Mouse (Mus musculus) forelimb bud, embryonic 11.5 days (tissue): ENCODE data around the gene Heatr6.

Experiments
- DNase-seq: peaks from one replicate; pipeline ENCODE4 v3.0.0-alpha.2; 2012; ENCODE audit warnings: low read depth, low spot score

The Heatr6 gene

DNA sequence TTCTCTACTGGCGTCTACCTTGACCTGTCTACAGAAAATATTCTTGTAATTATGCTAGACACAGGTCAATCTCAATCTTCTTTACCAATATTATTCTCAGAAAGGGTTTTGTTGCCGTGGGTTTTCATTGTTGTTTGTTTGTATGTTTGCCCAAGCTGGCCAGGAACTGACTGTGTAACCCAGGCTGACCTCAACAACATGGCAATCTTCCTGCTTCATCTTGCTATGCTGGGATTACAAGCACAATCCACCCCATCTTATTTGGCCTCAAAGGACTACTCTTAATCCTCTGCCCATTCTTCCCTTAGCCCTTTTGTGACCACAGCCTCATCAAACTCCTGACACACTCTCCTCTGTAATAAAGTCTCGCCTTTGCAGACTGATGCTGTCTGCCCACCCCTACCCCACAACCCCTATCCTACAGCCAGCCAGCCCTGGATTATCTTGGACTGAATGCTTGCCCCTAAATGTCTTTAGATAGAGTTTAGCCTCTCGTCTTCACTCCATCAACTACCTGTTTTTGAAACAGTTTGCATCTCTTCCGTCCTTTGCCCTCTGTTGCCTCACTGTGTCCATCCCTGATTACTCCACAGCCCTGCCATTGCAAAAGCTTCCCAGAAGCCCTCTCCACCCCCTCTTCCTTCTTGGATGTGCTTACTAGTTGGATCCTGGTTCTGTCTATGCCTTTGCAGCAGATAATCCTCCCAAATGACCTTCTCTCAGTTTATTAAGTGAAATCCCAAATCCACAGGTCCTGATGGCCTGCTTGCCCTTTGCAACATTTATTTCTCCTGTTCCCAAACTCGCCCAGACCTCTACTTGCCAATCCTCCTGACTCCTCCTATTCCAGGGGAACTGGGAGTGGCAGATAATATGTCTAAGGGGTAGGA lies 5.9 kb upstream of the Heatr6 start:
- DNase-seq: no peak

DNA sequence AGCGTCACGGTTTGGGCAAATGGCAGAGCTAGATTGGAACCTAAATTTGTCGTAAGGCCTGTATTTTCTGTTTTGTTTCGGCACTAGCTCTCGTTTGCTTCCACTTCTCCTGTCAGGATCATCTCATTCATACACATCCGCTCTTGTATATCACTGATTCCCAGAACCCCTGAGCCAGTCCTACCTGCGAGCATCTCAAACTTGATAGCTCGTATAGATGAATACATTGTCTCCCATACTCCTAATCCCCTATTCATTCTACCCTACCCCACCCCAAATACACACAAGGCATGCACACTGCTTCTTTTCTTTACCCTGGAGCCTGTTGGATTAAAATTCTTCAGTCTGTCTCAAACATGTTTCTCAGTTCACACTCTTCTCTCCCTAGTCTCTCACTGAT lies 731 bp downstream of the Heatr6 start:
- DNase-seq: no peak

DNA sequence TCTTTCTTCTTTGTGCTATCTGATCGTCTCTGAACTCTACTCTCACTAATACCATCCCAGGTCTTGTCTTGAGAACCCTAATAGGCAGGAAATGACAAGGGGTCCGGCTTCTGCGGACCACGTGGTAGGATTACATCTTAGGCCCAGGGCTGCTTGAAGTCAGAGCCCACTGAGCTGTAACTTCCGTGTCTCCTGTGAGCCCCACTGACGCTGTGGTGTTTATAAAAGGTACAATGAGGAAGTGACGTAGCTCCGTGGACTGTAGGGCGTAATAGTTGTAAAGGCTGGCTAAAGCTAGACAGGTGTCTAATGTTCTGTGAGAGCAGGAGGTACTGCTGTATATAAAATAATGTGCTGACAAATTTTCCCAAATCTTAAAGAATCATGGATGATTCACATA lies 13.8 kb downstream of the Heatr6 start:
- DNase-seq: no peak

DNA sequence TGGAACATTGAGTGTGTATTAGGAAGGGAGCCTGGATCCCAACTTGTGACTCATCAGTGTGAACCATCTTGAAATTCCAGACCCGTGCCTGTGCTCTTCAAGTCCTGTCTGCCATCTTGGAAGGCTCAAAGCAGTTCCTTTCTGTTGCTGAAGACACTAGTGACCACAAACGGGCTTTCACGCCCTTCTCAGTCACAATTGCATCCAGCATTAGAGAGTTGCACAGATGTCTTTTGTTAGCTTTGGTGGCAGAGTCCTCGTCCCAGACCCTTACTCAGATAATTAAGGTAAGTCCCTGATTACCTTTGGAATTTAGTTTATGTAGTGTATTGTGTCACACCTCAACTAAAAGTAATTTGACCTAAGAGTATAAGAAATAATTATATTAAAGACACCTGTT lies 15.5 kb downstream of the Heatr6 start:
- no peak for DNase-seq

DNA sequence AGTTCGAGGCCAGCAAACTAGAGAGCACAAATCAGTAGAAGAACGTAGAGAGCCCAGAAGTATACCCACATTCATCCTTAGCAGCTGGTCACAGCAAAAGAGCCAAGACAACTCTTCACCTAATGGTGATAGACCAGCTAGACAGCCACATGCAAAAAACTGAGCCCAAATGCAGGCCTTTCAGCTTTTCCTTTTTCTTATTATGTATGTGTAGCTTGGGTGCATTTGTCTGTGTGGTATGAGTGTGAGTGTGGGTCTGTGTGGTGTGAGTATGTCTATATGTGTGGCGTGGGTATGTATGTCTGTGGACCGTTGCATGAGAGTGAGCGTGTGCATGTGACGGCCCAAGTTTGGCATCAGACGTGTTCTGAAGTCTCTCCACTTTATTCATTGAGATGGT lies 17.5 kb downstream of the Heatr6 start:
- DNase-seq: no peak

DNA sequence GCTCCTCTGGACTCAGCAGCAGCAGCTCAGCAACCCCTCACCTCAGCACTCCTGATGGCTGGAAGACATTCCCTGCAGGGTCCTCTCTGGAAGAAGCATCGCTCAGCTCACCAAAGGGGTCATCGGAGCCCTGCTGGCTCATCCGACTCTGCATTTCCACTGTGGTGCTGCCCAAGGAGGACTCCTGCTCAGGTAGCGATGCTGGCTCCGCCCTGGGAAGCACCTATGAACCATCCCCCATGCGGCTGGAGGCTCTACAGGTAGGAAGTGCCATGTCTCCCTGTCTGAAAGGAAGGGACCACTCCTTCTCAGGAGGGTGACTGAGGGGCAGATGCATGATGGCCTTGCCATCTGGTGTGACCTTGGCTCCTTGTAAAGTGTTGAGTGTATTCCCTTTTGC lies 18.8 kb downstream of the Heatr6 start:
- DNase-seq: no peak

DNA sequence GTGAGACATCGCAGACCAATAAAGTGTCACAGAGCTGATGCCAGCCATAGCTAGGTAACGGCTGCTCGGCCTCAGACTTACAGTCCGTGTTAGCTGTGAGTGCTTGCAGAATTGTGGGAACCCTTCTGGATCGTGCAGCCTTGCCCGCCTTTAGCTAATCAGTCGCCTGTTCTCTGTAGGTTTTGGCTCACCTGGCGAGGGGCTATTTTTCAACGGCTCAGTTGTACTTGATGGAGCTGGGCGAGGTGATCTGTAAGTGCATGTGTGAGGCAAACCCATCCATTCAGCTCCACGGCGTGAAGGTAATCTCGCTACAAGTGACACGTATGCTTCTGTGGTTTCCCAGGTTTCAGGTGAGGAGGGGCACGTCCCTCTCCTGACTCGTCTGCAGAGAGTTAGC lies 20.2 kb downstream of the Heatr6 start:
- DNase-seq: no peak

DNA sequence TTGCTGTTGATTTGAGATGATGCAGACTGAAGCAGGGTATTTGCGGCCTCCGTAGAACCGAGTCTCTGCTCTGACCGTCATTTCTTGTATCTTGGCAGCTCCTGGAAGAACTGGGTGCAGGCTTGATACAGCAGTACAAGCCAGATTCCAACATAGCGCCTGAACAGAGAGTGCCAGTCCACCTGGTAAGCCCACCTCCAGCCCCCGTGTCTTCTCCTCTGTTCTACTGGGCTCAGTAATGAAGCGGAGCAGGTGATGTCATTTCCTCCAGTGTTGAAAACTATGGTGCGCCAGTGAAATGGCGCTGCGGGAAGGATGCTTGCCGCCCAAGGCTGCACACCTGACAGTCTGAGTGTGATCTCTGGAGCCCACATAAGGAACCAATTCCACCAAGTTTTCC lies 20.8 kb downstream of the Heatr6 start:
- DNase-seq: no peak

DNA sequence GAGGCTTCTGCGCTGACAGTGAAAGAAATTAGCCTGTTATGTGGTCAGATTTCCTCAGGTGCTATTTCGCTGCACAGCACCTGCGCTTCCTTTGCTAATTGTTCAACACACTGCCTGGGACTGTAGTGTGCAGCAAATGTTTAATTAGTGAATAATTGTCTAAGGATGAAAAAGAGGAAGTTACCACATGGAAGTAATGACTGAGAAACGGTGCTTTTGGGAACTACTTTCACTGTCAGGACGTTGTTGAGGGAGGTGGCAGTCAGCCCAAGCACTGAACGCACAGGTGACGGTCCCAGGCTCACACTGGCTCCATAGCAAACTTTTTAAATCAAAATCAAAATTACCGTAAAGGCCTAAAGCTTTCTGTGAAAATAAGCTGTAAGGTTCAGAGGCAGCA lies 23.3 kb downstream of the Heatr6 start:
- no peak for DNase-seq

DNA sequence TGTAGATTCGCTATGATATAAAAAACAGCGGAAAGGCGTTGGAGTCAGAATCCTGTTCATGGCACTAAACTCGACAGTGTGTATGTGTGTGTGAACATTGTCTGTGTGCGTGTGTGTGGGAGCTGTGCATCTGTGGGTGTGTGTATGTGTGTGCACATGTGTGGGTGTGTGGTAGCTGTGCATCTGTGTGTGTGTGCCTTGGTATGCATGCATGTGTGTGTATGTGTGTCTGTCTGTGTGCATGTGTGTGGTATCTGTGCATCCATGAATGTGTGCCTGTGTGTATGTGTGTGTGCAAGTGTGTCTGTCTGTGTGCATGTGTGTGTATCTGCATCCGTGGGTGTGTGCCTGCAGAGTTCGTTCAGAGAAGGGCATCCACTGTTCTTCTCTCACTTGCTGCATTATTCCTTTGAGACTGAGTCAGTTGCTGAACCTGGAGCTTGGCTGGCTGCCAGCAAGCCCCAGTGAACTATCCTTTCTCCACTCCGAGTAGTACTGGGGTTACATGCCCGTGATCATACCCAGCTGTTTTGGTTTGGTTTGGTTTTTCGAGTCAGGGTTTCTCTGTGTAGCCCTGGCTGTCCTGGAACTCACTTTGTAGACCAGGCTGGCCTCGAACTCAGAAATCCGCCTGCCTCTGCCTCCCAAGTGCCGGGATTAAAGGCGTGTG lies 30.6 kb downstream of the Heatr6 start:
- no peak for DNase-seq

DNA sequence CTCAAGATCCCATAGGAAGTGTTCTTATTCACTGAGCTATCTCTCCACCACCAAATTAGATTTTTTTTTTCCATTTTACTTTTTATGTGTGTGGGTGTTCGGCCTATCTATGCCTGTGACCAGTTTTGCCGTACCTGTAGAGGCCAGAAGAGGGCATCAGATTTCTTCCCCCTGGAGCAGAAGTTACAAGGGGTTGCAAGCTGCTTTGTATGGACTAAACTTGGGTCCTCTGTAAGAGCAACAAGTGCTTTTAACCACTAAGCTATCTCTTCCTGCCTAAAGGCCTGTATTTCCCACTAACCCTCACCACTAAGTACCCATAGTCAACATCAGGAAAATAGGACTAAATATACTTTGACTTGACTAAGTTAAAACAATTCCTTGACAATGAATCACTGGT lies 31.2 kb downstream of the Heatr6 start:
- no peak for DNase-seq

DNA sequence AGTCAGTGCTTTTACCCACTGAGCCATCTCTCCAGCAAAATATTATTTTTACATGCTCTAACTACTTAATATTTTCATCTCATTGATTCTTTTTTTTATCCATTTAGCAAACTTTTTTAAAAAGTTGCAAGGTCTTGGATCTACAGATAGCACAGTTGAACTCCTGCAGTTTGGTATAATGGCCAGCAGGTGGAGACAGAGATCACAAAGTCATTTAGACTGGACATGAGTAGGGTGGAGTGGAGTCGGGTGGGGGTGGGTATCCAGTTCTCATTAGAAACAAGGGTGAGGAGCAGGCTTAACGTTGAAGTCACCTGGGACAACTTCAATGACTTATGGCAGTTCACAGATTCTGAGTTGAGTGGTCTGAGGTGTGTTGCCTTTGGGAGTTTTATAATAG lies 31.9 kb downstream of the Heatr6 start:
- peak; percentile 63 for DNase-seq

DNA sequence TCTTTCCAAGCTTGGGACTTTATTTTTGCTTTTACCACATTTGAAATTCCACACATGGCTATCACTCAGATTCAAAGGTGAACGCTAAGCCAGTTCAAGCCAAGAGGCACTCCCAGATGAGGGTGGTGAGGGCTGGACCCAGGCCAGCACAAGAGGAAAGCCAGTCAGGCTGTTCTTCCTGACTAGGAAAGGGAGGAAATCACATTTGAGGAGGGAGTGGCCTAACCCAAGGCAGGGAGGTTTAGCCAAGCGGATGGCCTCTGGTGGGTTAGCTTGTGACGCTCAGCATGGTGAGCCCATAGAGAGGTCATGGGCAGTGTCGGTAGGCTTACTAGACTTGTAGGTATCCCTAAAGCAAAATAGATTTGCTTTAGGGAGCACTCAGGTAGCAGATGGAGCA lies 33.3 kb downstream of the Heatr6 start:
- no peak for DNase-seq

DNA sequence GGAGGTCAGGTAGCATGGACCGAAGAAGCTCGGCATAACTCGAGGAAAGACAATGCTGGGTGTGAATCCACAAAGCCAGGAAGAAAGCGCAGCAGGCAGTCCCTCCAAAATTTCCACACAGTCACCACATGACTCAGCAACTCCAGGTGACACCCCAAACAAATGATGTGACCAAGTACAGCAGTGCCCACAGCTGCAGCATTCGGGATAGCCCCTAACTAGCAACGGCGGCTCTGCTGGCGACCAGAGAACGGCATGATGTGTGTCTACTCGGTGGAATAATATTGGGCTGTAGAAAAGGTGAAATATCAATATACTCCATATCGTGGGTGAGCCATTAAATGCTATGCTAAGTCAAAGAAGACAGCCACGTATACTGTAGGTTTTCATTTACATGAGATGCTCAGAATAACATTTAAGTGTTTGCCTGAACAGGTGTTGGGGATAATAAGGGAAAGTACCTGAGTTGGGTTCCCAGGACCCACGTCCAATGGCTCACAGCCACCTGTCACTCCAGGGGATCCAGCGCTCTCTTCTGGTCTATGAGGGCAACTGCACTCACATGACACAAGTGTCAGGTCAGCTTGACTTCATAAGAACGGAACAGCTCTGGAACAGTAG lies 34.0 kb downstream of the Heatr6 start:
- no peak for DNase-seq

DNA sequence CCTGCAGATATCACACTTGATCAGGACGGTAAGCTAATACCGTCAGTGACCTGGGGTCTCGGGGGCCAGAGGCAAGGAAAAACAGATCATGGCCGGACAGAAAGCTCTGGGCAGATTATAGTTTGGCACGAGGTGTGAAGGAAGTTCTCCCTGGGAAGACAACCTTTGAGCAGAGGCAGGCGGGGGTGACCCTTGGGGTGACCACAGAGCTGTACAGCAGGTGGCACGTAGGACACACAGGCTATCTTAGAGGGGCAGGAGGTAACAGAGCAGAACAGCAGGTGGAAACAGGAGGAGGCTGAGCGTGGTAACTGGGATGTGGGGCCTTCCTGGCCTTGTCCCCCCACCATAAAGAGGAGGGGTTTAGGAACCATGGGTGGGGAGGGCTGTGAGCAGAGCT lies 34.8 kb downstream of the Heatr6 start:
- no peak for DNase-seq

DNA sequence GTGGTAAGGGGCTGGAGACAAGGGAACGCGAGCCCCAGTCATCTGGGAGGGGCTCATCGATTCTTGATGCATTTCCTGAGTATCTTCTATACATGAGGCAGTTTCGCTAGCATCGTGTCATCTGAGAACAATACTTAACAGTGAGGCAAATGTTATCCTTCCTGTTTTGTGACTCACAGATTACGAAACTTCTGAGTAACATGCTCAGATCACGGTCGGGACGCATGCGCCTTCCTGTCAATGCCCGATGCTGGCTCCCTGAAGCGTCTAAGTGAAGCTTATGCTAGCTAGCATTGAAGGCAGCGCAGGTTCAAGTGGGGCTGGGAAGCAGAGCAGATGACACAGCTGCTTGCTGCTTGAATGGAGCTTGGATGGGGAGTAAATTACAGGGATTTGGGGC lies 35.8 kb downstream of the Heatr6 start:
- no peak for DNase-seq

DNA sequence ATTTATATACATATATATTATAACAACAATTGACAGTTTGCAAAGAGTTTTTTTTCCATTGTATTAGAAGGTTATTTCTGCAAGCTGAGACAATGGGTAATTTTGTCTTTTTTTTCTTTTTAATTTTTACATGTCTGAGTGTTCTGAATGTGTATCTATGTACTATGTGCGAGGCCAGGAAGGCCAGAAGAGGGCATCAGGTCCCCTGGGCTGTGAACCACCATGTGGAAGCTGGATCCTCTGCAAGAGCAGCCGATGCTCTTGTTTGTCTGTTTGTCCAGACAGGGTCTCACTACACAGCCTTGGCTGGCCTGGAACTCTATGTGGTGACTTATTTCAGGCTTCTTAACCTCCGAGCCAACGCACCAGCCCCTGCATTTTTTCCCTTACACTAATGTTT lies 37.6 kb downstream of the Heatr6 start:
- DNase-seq: no peak

DNA sequence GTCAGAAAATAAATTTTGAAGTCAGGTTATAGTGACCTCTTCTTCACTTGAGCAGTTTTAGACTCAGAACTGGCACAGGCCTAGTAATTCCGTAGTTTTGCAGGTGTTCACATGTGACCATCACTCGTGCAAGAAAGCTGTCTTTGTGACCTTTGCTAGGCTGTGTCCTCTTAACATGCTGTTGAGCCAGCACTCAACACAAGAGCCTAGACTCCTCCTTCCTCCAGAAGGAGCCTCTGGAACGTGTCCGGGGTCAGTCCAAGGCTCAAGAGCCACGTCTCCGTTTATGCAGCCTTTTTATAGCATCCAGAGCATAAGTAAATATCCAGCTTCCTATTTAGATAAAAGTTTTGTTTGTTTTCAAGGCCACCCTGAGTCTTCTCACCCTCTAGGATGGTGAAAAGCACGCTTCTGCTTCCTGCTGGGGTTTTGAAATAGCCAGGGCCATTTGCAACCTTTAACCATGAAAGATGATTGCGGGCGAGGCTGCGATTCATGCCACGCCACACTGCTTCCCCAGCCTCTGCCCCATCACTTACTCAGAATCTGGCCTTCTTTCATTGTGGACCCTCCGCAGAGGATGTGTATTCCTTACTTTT lies 38.9 kb downstream of the Heatr6 start:
- no peak for DNase-seq

DNA sequence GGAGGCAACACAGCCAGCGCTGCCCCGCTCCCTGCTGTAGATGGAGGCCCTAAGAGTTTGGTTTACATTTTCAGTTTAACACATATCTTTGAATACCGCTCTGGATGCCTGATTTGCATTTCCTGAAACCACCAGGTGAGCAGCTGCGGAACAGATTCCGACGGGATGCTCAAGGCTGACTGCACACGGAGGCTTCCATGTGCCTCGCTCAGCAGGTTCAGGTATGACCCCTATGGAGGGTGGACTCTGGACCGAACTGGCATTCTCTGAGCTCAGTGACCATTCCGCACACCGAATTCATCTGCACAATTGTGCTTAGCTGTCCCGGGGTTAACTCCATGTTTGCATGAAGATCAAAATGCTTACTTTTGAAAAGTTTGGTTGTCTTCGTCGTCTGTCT lies 39.8 kb downstream of the Heatr6 start:
- no peak for DNase-seq

DNA sequence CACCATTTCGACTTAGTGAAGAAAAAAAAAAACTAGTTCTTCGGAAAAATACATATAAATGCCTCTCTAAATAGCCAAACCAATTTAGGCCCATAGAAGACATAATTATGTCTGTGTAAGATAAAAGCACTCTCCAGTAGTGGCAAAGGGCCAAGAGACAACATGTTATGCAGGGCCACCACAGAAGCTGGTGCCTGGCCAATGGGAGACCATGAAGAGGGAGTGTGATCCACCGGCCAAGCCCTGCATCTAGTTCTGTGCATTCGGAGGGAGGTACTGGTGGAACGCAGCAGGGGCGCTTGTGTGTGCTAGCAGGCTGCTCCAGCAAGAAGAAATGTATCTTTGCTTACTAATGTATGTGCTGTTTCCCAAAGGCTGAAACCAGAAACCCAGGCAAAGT lies 42.6 kb downstream of the Heatr6 start:
- no peak for DNase-seq

DNA sequence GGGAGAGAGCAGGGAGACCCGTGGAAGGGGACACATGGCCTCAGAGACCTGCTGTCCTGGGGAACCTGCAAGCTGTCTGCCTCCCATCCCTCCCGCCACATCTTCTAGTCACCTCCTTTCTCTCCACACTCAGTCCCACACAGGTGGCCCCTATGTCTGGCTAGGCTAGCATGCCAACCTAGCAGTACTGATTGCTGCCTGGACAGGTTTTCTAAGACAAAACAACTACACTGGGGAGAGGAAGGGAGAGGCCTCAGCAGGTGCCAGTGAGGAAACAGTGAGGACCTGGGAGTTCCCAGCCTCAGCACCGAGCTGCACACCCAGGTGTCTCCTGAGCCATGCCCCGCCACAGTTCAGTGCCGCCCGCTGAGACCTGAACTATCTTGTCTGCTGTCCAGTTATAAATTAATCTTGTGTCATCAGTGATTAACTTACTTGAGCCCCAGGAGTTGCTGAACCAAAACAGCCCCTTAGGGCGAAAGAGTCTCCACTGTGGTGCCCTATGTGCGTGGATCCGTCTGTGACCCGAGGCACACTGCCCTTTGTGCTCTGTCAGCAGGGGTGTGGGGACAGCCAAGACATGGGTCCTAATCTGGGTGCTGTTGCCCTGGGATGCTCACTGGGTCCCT lies 43.6 kb downstream of the Heatr6 start:
- DNase-seq: no peak

DNA sequence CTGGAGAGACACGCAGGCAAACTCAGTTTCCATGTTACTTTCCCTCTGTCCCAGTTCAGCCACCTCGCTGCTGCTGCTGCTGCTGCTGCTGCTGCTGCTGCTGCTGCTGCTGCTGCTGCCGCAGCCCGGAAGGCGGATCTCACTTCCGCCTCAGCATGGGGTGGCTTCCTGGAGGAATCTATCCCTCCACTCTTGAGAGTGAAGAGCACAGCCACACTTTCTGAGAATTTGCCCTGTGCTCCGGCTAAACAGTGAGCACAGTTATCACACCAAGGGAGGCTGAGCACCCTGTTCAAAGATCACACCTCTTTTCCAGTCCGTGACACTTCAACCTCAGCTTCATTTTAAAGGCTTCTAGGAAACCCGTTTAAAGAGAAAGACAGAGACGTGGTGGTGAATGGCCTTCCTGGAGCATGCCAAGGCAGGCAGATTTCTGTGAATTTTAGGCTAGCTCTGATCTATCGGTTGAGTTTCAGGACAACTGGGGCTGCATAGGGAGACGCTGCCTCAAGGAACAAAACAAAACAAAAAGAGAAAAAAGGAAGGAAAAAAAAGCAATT lies 46.5 kb downstream of the Heatr6 start:
- DNase-seq: no peak
